In the genomic region with DNA sequence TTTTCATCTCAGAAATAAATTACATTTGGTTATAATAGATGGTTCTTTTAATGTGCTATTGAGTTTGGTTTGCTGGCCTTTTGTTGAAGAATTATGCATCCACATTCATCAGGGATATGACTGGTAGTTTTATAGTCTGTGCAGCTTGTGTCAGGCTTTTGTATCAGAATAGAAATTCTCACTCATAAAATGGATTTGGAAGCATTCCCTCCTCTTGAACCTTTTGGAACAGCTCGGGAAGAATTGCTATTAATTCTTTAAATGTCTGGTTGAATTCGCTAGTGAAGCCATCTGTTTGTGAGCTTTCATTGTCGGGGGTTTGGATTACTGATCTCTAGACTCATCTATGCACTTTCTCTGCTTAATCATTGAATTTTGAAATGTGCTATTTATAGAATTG, we compare ENCODE assay signal across 19 mouse cellular contexts.
"Had no signal": no experiment of that assay in that cellular context is flagged by ENCODE, and none has a peak within 500 bp of the region (broad histone marks: within the 10 kb centered on the region; RNA-seq: fewer than 3 reads in every experiment).

No protein-coding gene starts in this region.

- H3K9me3 ChIP-seq: heart, embryonic 10.5 days; heart, embryonic 12.5 days; hindbrain, embryonic 10.5 days; hindbrain, embryonic 12.5 days; intestine, embryonic 15.5 days; kidney, embryonic 15.5 days; limb, embryonic 13.5 days; liver, embryonic 13.5 days; liver, embryonic 15.5 days had no signal

- H3K27me3 ChIP-seq: heart, embryonic 12.5 days; hindbrain, embryonic 12.5 days; intestine, embryonic 15.5 days; kidney, embryonic 15.5 days; limb, embryonic 13.5 days; liver, embryonic 13.5 days; liver, embryonic 15.5 days had no signal

- H3K9ac ChIP-seq: heart, embryonic 12.5 days; hindbrain, embryonic 12.5 days; hindbrain, embryonic 14.5 days; intestine, embryonic 15.5 days; kidney, embryonic 15.5 days; limb, embryonic 13.5 days; liver, embryonic 13.5 days; liver, embryonic 15.5 days; liver, postnatal 0 days had no signal

- H3K4me3 ChIP-seq: gastrocnemius, adult 2 months; heart, embryonic 10.5 days; heart, embryonic 12.5 days; hindbrain, embryonic 10.5 days; hindbrain, embryonic 12.5 days; intestine, embryonic 15.5 days; kidney, embryonic 15.5 days; left cerebral cortex, adult 2 months; limb, embryonic 13.5 days; liver, embryonic 13.5 days; liver, embryonic 15.5 days had no signal

- H3K36me3 ChIP-seq: heart, embryonic 10.5 days; heart, embryonic 12.5 days; hindbrain, embryonic 10.5 days; hindbrain, embryonic 12.5 days; intestine, embryonic 15.5 days; kidney, embryonic 15.5 days; liver, embryonic 13.5 days; liver, embryonic 15.5 days had no signal

- DNase-seq: kidney, adult 18-20 months; liver; liver, embryonic 13.5 days; liver, postnatal 0 days had no signal

- H3K4me1 ChIP-seq: heart, embryonic 10.5 days; heart, embryonic 12.5 days; hindbrain, embryonic 10.5 days; hindbrain, embryonic 12.5 days; intestine, embryonic 15.5 days; kidney, embryonic 15.5 days; liver, embryonic 13.5 days; liver, embryonic 15.5 days had no signal

- H3K27ac ChIP-seq: gastrocnemius, adult 2 months; heart, embryonic 10.5 days; hindbrain, embryonic 10.5 days; hindbrain, embryonic 12.5 days; hindbrain, embryonic 14.5 days; intestine, embryonic 15.5 days; kidney, embryonic 15.5 days; left cerebral cortex, adult 2 months; limb, embryonic 13.5 days; liver, embryonic 13.5 days; liver, embryonic 15.5 days had no signal

- H3K4me2 ChIP-seq: heart, embryonic 12.5 days; hindbrain, embryonic 12.5 days; hindbrain, embryonic 14.5 days; intestine, embryonic 15.5 days; kidney, embryonic 15.5 days; limb, embryonic 13.5 days; liver, embryonic 11.5 days; liver, embryonic 13.5 days; liver, embryonic 15.5 days had no signal

- ATAC-seq: hindbrain, embryonic 16.5 days; inflammation-experienced regulatory T-cells, adult 6 months; intestine, embryonic 15.5 days; intestine, postnatal 0 days; liver, postnatal 0 days had no signal
